Mouse (Mus musculus) adrenal gland, adult 2 months (tissue): ENCODE measurements around the gene Shisal1. TPM values are rescaled to one million over a fixed set of nuclear protein-coding genes. Genes with fewer than 3 reads are reported as not detected.

Experiments
- DNase-seq: peaks from one replicate; pipeline ENCODE4 v3.0.0; 2021
- polyA plus RNA-seq: library from polyadenylated mRNA; depleted of rRNA; stranded (reverse); fragments of >200 nt; gene quantifications from 2 replicates; pipeline ENCODE4 v1.2.3, GENCODE M21; 2012
- total RNA-seq, 2 experiments: library from RNA; stranded (reverse); gene quantifications; 2 replicates each; pipeline ENCODE4 v1.2.3; 2021

The Shisal1 gene
- total and polyA plus RNA-seq, 3 experiments, result 1.0 to 2.8 (median 1.9) TPM

GRCm38 (mm10) chr15:84425733-84426132, 21.2 kb downstream of the Shisal1 start:
- peak; percentile 71 for DNase-seq

- DNase-seq, result peak; percentile 50
Observed at GRCm38 (mm10) chr15:84423781-84424180, 23.1 kb downstream of the Shisal1 start.

GRCm38 (mm10) chr15:84418266-84418610, 28.7 kb downstream of the Shisal1 start:
- DNase-seq, result no peak

- DNase-seq, result no peak
Observed at GRCm38 (mm10) chr15:84417592-84418265, 29.2 kb downstream of the Shisal1 start.

GRCm38 (mm10) chr15:84417017-84417416, 29.9 kb downstream of the Shisal1 start:
- no peak for DNase-seq

- DNase-seq, result no peak
Observed at GRCm38 (mm10) chr15:84414040-84414848, 32.7 kb downstream of the Shisal1 start.

- peak; percentile 94 for DNase-seq
Observed at GRCm38 (mm10) chr15:84412409-84412808, 34.5 kb downstream of the Shisal1 start.

- no peak for DNase-seq
Observed at GRCm38 (mm10) chr15:84410052-84410451, 36.8 kb downstream of the Shisal1 start.

- no peak for DNase-seq
Observed at GRCm38 (mm10) chr15:84408576-84408975, 38.3 kb downstream of the Shisal1 start.

GRCm38 (mm10) chr15:84405759-84406158, 41.1 kb downstream of the Shisal1 start:
- no peak for DNase-seq

- DNase-seq, result no peak
Observed at GRCm38 (mm10) chr15:84403454-84404113, 43.3 kb downstream of the Shisal1 start.

GRCm38 (mm10) chr15:84398617-84399016, 48.3 kb downstream of the Shisal1 start:
- no peak for DNase-seq

- DNase-seq, result no peak
Observed at GRCm38 (mm10) chr15:84397663-84398169, 49.2 kb downstream of the Shisal1 start.

- DNase-seq, result no peak
Observed at GRCm38 (mm10) chr15:84395341-84396067, 51.4 kb downstream of the Shisal1 start.

GRCm38 (mm10) chr15:84393341-84393740, 53.6 kb downstream of the Shisal1 start:
- no peak for DNase-seq

GRCm38 (mm10) chr15:84392840-84393239, 54.1 kb downstream of the Shisal1 start:
- no peak for DNase-seq

- no peak for DNase-seq
Observed at GRCm38 (mm10) chr15:84392131-84392530, 54.8 kb downstream of the Shisal1 start.

GRCm38 (mm10) chr15:84388698-84389131, 58.2 kb downstream of the Shisal1 start:
- DNase-seq, result no peak

- DNase-seq, result no peak
Observed at GRCm38 (mm10) chr15:84385995-84386565, 60.8 kb downstream of the Shisal1 start.

GRCm38 (mm10) chr15:84384066-84384465, 62.8 kb downstream of the Shisal1 start:
- no peak for DNase-seq

- DNase-seq, result peak; percentile 38
Observed at GRCm38 (mm10) chr15:84380181-84380580, 66.7 kb downstream of the Shisal1 start.

- no peak for DNase-seq
Observed at GRCm38 (mm10) chr15:84378734-84379133, 68.2 kb downstream of the Shisal1 start.
